ENCODE assay signal across 12 mouse cellular contexts in genomic region chr2:117685836-117686453, GRCm38 (mm10).
DNase-seq lines count a peak whose midpoint lies in the region; ATAC-seq and TF ChIP-seq lines count a peak whose summit lies in the region.
"Had no signal": no experiment of that assay in that cellular context is flagged by ENCODE, and none has a peak within 500 bp of the region (broad histone marks: within the 10 kb centered on the region; RNA-seq: fewer than 3 reads in every experiment).

No protein-coding gene starts in this region.

- H3K9me3 ChIP-seq in forebrain, postnatal 0 days (ENCODE audit: low read length) = no peaks in the 10 kb centered on the region
- no peaks in the 10 kb centered on the region for H3K9me3 ChIP-seq in forebrain, embryonic 13.5 days (replicated peaks)
- H3K9me3 ChIP-seq: embryonic facial prominence, embryonic 12.5 days; hindbrain, embryonic 10.5 days; limb, embryonic 10.5 days had no signal

- no peaks in the 10 kb centered on the region for H3K79me2 ChIP-seq in liver, adult 2 months (ENCODE audit: control insufficient read depth, insufficient read depth, low read length)

- whole genome bisulfite sequencing in forebrain, postnatal 0 days = 58% methylated on average over 4 of the region's 4 CpGs
- WGBS in forebrain, embryonic 13.5 days = 83% methylated on average over 4 of the region's 4 CpGs
- WGBS in liver, adult 2 months = 61% methylated on average over 4 of the region's 4 CpGs
- WGBS in thymus, adult 2 months = 93% methylated on average over 4 of the region's 4 CpGs

- no peaks in the 10 kb centered on the region for H3K36me3 ChIP-seq in forebrain, postnatal 0 days (ENCODE audit: insufficient read depth)
- no peaks in the 10 kb centered on the region for H3K36me3 ChIP-seq in forebrain, embryonic 13.5 days (ENCODE audit: poor library complexity, severe bottlenecking)
- H3K36me3 ChIP-seq in liver, adult 2 months (ENCODE audit: control insufficient read depth, insufficient read depth, low read length) = no peaks in the 10 kb centered on the region
- no peaks in the 10 kb centered on the region for H3K36me3 ChIP-seq in thymus, adult 2 months (ENCODE audit: control insufficient read depth, insufficient read depth, low read length)
- H3K36me3 ChIP-seq: embryonic facial prominence, embryonic 12.5 days; hindbrain, embryonic 10.5 days; limb, embryonic 10.5 days had no signal

- H3K27ac ChIP-seq in forebrain, postnatal 0 days (ENCODE audit: low read depth, low read length) = no peak overlapping the region
- H3K27ac ChIP-seq in forebrain, embryonic 13.5 days = no peak overlapping the region
- H3K27ac ChIP-seq in liver, adult 2 months (replicated peaks; ENCODE audit: insufficient read depth, low read depth, low read length) = no peak overlapping the region
- H3K27ac ChIP-seq in thymus, adult 2 months (ENCODE audit: control insufficient read depth, insufficient read depth, low read length) = no peak overlapping the region
- H3K27ac ChIP-seq: embryonic facial prominence, embryonic 12.5 days; hindbrain, embryonic 10.5 days; limb, embryonic 10.5 days had no signal

- DNase-seq in forebrain, postnatal 0 days = peak; percentile 4
- peak; percentile 5 for DNase-seq in liver, adult 2 months (ENCODE audit: extremely low read depth, low read depth, low spot score)
- DNase-seq in liver = no peak
- peak; percentile 35 for DNase-seq in cerebellum, adult 9-11 months
- peak; percentile 84 for DNase-seq in lung, postnatal 10 days
- no peak for DNase-seq in thymus, adult 2 months
- DNase-seq in heart, adult 8-10 months (ENCODE audit: low spot score) = no peak

- H3K27me3 ChIP-seq in forebrain, postnatal 0 days (ENCODE audit: insufficient read depth, low read length) = no peaks in the 10 kb centered on the region
- no peaks in the 10 kb centered on the region for H3K27me3 ChIP-seq in forebrain, embryonic 13.5 days
- H3K27me3 ChIP-seq in liver, adult 2 months (ENCODE audit: control insufficient read depth, insufficient read depth, low read length) = no peaks in the 10 kb centered on the region
- H3K27me3 ChIP-seq in thymus, adult 2 months (ENCODE audit: control insufficient read depth, insufficient read depth, low read length) = no peaks in the 10 kb centered on the region
- H3K27me3 ChIP-seq: embryonic facial prominence, embryonic 12.5 days had no signal

- peak; percentile 43 for ATAC-seq in forebrain, postnatal 0 days
- ATAC-seq in forebrain, embryonic 13.5 days = no peak

- no peaks in the 10 kb centered on the region for H3K4me1 ChIP-seq in forebrain, postnatal 0 days (ENCODE audit: insufficient read depth)
- H3K4me1 ChIP-seq in forebrain, embryonic 13.5 days = no peaks in the 10 kb centered on the region
- H3K4me1 ChIP-seq in liver, adult 2 months (ENCODE audit: control insufficient read depth, insufficient read depth, low read length) = no peaks in the 10 kb centered on the region
- no peaks in the 10 kb centered on the region for H3K4me1 ChIP-seq in thymus, adult 2 months (replicated peaks; ENCODE audit: control insufficient read depth, insufficient read depth, low read length)
- H3K4me1 ChIP-seq: embryonic facial prominence, embryonic 12.5 days; hindbrain, embryonic 10.5 days; limb, embryonic 10.5 days had no signal

- H3K4me2 ChIP-seq in forebrain, postnatal 0 days (ENCODE audit: low read depth) = no peak overlapping the region
- no peak overlapping the region for H3K4me2 ChIP-seq in forebrain, embryonic 13.5 days
- H3K4me2 ChIP-seq: embryonic facial prominence, embryonic 12.5 days had no signal

- H3K4me3 ChIP-seq in forebrain, postnatal 0 days (ENCODE audit: low read depth, low read length) = no peak overlapping the region
- no peak overlapping the region for H3K4me3 ChIP-seq in forebrain, embryonic 13.5 days
- H3K4me3 ChIP-seq in liver, adult 2 months (ENCODE audit: insufficient read depth, low read depth, low read length) = no peak overlapping the region
- no peak overlapping the region for H3K4me3 ChIP-seq in thymus, adult 2 months (ENCODE audit: control insufficient read depth, insufficient read depth, low read length)
- H3K4me3 ChIP-seq: embryonic facial prominence, embryonic 12.5 days; hindbrain, embryonic 10.5 days; limb, embryonic 10.5 days; megakaryocyte, embryonic 14.5 days had no signal

- no peak overlapping the region for H3K9ac ChIP-seq in forebrain, postnatal 0 days
- no peak overlapping the region for H3K9ac ChIP-seq in forebrain, embryonic 13.5 days
- no peak overlapping the region for H3K9ac ChIP-seq in liver, adult 2 months (ENCODE audit: low read depth, low read length)
- H3K9ac ChIP-seq: embryonic facial prominence, embryonic 12.5 days had no signal

- TF ChIP-seq POLR2A in liver, adult 2 months (IDR thresholded peaks at IDR 0.05; ENCODE audit: extremely low read depth, insufficient read depth, low read length) = no peak
- no peak for TF ChIP-seq POLR2A in thymus, adult 2 months (IDR thresholded peaks at IDR 0.05; ENCODE audit: control insufficient read depth, extremely low read depth, insufficient read depth, low read length, poor library complexity)

- no peak for TF ChIP-seq CTCF in forebrain, postnatal 0 days (IDR thresholded peaks at IDR 0.05; ENCODE audit: low read depth)
- no peak for TF ChIP-seq CTCF in liver, adult 2 months (IDR thresholded peaks at IDR 0.05; ENCODE audit: low read depth, low read length)
- no peak for TF ChIP-seq CTCF in thymus, adult 2 months (IDR thresholded peaks at IDR 0.05; ENCODE audit: borderline replicate concordance, control insufficient read depth, extremely low read depth, insufficient read depth, low read length, poor library complexity)

Comparison
In these comparisons a context has a peak if more than half of its experiments do, and no peak if none do; other contexts are left out.
1. DNase-seq: peak in forebrain, postnatal 0 days (single experiment), liver, adult 2 months (single experiment), cerebellum, adult 9-11 months (single experiment) and lung, postnatal 10 days (single experiment); none in liver (single experiment), thymus, adult 2 months (single experiment) and heart, adult 8-10 months (single experiment).